Mouse (Mus musculus) cerebellum, adult 9-10 months (tissue): ENCODE measurements around the gene Cacna1i.

Source experiments
- DNase-seq: peaks from one replicate; pipeline ENCODE4 v3.0.0; 2022

The Cacna1i gene

DNA sequence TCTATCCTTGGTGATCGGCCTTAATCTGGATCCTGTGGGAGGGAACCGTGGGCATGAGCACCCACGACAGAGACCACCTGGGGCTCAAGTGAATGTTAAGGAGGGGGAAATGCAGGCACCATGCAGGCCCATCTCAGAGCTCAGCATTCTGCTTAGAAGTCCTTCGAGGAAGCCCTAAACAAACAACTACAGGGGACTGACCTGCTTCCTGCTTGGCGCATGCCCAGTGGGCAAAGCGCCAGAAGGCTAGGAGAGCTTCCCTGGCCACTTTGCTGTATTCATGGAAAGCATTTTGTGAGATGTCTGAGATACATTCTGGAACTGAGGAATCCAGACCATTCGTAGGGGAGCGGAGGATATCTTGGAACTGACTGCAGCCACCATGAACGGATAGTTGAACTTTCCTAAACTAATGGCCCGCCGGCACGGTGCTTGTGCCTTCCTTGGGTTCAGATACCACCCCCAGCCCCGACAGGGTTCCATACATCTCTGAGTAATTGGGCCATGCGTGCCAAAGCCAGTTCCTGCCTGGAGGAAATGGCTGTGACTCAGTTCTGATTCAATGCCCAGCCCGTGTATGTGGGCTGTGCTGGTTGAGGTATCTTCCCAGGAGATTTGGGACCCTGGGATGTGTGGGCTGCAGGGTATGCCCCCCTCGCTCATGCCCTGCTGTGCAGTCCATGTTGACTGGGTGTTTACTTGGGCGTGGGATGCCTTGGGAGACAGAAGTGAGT is 127.1 kb downstream of the Cacna1i start:
- no peak for DNase-seq

DNA sequence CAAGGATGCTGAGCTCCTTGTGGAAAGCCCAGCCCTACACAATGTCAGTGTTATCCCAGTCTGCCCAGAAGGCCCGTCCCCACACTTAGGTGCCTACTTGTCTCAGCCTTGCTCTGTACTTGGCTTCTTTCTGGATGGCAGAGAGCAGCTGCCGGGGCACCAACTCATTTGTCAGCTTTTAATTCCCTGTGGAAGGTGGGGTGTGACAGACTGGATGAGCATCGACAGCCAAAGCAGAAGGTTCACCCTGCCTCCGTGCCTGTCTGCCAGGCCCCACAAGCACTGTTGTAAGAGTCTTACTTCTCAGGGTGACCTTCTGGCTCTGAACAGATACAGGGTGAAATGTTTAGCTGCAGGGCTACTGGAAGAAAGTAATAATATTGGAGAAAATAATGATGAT is 128.1 kb downstream of the Cacna1i start:
- DNase-seq = no peak

DNA sequence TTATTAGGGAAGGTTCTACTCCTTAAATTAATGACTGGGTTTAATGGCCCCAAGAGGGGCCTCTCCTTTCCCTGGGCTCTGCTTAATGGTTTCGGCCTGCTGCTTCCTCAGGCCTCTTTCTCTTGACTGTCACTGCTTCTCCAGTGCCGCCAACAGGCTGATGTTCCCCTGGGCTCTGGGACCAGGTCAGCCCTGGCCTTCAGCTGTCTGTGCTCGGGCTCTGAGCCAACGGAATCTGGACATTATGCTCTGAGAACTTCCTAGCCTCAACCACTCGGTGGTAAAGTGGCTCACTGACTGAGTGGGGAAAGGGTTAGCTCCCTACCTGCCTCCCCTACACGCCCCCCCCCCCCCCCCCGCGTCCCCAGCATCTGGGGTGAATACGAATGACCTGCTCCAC is 130.0 kb downstream of the Cacna1i start:
- no peak for DNase-seq

DNA sequence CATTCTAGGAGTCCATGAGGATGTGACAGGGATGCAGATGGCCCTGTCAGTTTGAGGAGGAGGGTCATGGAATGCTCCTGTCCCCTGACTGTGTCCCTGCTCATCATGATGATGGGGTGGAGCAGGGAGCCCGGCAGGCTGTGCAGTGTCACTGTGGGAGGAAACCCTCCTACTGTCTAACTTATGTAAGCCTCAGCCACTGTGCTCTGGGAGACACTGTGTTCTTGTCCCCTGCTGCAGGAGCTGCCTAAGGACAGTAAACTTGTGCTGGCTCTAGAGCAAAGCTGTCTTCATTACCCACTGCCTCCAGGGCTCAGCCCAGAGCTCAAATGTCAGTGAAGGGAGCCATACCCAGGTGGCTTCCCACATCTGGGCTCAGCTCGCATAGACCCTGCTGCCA is 131.1 kb downstream of the Cacna1i start:
- no peak for DNase-seq

DNA sequence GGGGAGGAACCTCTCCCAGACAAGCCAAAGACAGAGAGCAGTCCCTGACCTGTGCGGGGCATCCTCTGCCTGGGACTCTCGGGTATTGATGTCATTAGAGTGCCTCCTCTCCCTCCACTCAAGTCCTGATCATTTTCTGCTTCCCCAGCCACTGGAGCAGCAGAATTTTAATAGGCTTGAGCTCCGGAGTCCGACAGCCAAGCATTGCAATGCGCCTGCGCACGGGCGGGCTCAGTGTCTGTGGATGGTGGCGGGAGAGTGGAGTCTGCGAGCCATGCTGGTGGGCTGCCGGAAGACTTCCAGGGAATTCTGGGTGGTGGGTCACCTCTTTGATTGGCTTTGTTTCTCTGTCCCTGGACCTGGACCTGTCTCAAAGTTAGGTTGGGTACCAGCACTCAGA is 143.3 kb downstream of the Cacna1i start:
- no peak for DNase-seq

DNA sequence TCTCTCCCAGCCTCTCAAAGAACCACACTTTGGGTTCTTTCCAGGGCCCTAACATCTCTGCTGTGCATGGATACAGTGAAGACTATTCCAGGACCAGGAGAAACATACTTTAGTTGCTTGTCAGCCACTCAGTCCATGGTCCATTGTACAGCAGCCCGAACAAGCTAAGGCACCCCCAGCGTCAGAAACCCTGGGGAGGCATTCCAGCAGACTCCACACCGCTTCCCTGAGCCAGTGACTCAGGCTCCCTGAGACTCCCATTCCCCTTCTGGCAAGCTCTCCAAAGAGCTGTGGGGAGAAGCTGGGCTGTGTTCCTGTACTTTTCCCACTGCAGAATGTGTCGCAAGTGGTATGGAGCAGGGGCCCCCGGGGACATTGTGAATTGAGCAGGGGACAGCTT is 149.9 kb downstream of the Cacna1i start:
- DNase-seq = no peak

DNA sequence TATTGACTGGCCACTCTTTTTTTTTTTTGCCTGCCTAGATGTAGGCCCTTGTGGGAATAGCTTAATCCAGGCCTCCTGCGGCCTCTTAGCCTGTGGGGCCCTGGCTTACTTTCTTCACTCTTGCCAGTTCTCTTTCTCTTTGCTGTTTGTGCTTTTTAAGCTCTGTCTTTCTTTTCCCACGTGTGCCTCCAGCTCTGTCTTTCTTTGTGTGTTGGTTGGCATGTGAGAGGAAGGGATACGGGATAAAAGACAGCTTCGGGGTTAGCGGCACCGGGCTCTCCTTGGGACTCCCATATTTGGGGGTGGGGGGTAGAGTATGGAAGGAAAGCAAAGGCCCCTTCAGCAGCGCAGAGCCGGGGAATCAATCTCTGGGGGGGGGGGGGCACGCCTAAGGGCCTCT is 151.0 kb downstream of the Cacna1i start:
- DNase-seq = no peak

DNA sequence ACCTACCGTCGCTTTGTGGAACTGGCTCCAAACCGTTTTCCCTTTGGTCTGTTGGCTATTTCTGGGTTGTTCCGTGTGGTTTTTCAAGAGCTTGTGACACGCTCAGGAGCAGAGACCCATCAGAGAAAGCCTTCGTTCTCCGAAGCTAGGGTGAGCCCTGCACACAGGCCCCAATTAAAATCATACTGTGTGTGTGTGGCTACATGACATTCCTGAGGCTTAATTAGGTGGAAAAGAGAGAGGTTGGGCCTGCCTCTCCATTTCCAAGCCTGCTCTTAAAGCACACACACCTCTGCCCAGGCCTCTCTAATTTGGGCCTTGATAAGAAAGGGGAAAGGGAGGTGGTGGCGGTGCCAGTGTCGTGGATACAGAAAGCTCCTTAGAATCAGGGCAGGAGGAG is 151.4 kb downstream of the Cacna1i start:
- no peak for DNase-seq

DNA sequence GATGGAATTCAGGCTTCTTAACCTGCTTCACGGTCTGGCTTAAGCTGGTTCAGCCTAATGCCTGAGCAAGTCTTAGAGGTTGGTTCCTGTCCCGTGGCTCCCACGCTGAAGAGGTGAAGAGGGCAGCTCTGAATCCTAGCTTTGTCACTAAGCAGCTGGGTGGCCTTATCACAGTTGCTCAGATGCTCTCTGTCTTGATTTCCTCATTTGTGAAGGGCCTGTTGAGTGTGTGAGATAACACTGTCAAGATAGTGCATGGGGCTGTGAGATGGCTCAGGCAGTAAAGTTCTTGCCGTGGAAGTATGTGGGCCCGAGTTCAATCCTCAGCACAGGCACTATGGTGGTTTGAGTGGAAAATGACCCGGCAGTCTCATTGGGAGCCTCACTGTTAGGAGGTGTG is 153.2 kb downstream of the Cacna1i start:
- DNase-seq = no peak

DNA sequence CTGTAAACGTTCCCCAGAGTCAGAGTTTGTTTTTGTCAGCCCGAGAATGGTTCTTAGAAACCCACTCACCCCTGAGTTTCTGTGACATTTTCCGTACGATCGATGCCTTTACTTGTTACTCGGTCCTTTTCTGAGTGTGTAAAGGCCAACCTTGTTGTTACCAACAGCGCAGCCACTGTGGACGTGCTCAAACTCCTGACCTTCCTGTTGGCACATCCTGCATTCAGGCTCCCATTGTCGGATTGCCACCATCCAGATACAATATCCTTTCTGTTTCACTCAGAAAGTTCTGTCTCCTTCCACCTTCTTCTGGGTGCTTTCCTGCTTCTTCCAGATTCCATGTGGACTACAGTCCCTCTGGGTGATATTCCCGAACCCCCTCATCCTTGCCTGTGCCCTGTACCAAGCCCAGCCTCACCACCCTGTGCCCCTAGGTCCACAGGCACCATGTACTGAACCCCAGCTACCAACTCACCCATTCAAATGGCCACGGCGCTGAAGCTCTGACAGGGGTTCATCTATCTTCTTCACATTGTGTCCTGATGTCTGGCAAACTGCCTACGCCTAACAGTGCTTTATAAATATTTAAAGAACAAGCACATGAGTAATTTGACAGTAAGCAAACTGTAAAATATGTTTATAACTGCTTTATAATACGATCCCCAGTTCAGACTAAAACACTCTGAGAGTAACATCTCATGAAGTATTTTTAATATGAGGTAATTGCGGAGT is 159.1 kb downstream of the Cacna1i start:
- no peak for DNase-seq
